Mouse (Mus musculus): ENCODE data around the gene Ugt1a5. TPM values are rescaled to one million over a fixed set of nuclear protein-coding genes. Genes with fewer than 3 reads are reported as not detected.
"Not testable (repeated sequence)": the region's sequence is repeated elsewhere in the genome, so short reads cannot be mapped to it uniquely, and the experiment has no call there.

Ugt1a5 gene
- total RNA-seq (2012; rRNA removed) (not detected in 2 replicates), polyA plus RNA-seq (2012; ENCODE audit: insufficient read depth in 1 of 2, insufficient read length in 2 of 2, low read depth in 1 of 2, low replicate concordance in 2 of 2, missing spikeins in 1 of 2) (not detected)

DNA sequence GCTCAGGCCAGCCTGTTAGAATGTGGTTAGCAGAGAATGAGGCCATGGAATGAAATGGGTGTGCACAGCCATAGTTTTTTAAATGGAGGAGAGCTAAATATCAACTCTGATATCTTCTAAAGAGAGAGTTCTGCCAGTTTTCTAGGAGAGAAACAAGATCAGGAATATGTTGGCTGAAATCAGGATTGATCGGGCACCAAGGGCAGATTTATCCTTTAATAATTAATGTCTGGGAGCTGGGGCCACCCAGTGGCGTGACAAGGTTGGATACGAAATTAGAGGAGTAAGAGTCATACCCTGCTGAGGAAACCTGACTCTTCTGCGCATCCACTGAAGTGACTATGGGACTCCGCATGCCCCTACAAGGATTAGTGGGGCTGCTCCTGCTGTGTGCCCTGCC, at the start of gene Ugt1a5:
Ugt1a5 (plus strand) TSS at position 302 of the 400 bp plus-strand sequence.
- no peaks in the 10 kb centered on the region for H3K9me3 ChIP-seq (replicated peaks; ENCODE audit: insufficient read depth, low read length)
- H3K9ac ChIP-seq (ENCODE audit: control insufficient read depth, low read depth, low read length, poor library complexity, severe bottlenecking), result no peak within 1 kb of the TSS
- no peak within 1 kb of the TSS for H3K4me3 ChIP-seq (ENCODE audit: control insufficient read depth in 1 of 2, insufficient read depth in 1 of 2, low read depth in 2 of 2, low read length in 2 of 2)
- H3K4me1 ChIP-seq (ENCODE audit: control insufficient read depth in 1 of 2, insufficient read depth in 2 of 2, low read length in 2 of 2), result no peaks in the 10 kb centered on the region
- no peaks in the 10 kb centered on the region for H3K36me3 ChIP-seq (ENCODE audit: control insufficient read depth in 1 of 2, insufficient read depth in 2 of 2, low read length in 2 of 2)
- no peaks in the 10 kb centered on the region for H3K79me2 ChIP-seq (ENCODE audit: control insufficient read depth, insufficient read depth, low read length, poor library complexity)
- TF ChIP-seq JUND (IDR thresholded peaks at IDR 0.05; ENCODE audit: low read depth, low read length) (no peak), MYC (IDR thresholded peaks at IDR 0.05; ENCODE audit: low read depth, low read length) (no peak), MAZ (IDR thresholded peaks at IDR 0.05; ENCODE audit: low read depth, low read length) (no peak), POLR2AphosphoS5 (IDR thresholded peaks at IDR 0.05; ENCODE audit: borderline replicate concordance, low read depth, low read length) (no peak), MYB (IDR thresholded peaks at IDR 0.05; ENCODE audit: low read depth, low read length) (no peak), ETS1 (IDR thresholded peaks at IDR 0.05; ENCODE audit: low read depth, low read length) (no peak), MAX (IDR thresholded peaks at IDR 0.05; ENCODE audit: low read length) (no peak)
- no peak for DNase-seq (ENCODE audit: low read depth, low spot score)
- H3K27ac ChIP-seq (ENCODE audit: control insufficient read depth, low read depth, low read length), result no peak within 1 kb of the TSS
- H3K27me3 ChIP-seq (ENCODE audit: control insufficient read depth in 1 of 2, insufficient read depth in 2 of 2, low read length in 2 of 2), result no peaks in the 10 kb centered on the region

DNA sequence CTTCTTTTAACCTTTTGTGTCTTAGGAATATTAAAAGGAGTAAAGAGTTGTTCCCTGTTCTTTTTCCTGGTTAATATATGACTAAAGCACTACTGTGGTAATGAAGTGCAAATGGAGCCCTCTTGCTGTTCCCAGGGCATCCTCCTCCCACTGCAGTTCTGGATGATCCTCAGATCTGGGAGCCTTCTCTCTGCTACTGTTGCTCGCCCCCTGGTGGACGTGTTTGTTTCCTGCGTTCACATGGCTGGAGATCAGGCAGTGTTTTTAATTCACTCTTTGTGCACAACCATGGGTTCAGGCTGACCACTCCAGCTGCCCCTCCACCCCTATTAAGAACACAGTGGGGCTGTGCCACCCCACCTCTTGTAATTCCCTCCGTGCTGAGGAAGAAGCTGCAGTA, 45.3 kb upstream of the Ugt1a5 start:
- H3K27ac ChIP-seq (ENCODE audit: control insufficient read depth, low read depth, low read length); H3K27me3 ChIP-seq (ENCODE audit: control insufficient read depth in 1 of 2, insufficient read depth in 2 of 2, low read length in 2 of 2); H3K36me3 ChIP-seq (ENCODE audit: control insufficient read depth in 1 of 2, insufficient read depth in 2 of 2, low read length in 2 of 2); H3K4me1 ChIP-seq (ENCODE audit: control insufficient read depth in 1 of 2, insufficient read depth in 2 of 2, low read length in 2 of 2); H3K4me3 ChIP-seq (ENCODE audit: control insufficient read depth in 1 of 2, insufficient read depth in 1 of 2, low read depth in 2 of 2, low read length in 2 of 2); H3K79me2 ChIP-seq (ENCODE audit: control insufficient read depth, insufficient read depth, low read length, poor library complexity); DNase-seq (ENCODE audit: low read depth, low spot score); H3K9ac ChIP-seq (ENCODE audit: control insufficient read depth, low read depth, low read length, poor library complexity, severe bottlenecking); H3K9me3 ChIP-seq (replicated peaks; ENCODE audit: insufficient read depth, low read length): not testable (repeated sequence)

DNA sequence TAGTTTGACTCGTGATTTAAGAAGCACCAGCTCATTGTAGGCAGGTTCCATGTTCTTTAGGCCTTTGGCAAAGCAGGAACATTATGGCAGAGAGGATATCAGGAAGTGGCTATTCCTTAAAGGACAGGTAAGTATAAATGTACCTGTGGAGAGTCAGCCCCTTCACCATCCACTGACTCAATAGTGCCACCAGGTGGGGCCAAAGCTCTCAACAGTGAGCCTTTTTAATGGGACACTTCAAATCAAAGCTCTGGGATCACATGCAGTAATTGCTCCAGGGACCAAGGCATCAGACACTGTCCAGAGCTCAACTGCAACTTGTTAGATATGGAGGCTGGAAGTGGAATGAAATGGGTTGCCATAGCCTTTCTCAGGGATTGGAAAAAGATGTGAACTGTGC, 44.3 kb upstream of the Ugt1a5 start:
- H3K79me2 ChIP-seq (ENCODE audit: control insufficient read depth, insufficient read depth, low read length, poor library complexity); DNase-seq (ENCODE audit: low read depth, low spot score); H3K9me3 ChIP-seq (replicated peaks; ENCODE audit: insufficient read depth, low read length); H3K27ac ChIP-seq (ENCODE audit: control insufficient read depth, low read depth, low read length); H3K4me1 ChIP-seq (ENCODE audit: control insufficient read depth in 1 of 2, insufficient read depth in 2 of 2, low read length in 2 of 2); H3K9ac ChIP-seq (ENCODE audit: control insufficient read depth, low read depth, low read length, poor library complexity, severe bottlenecking); H3K27me3 ChIP-seq (ENCODE audit: control insufficient read depth in 1 of 2, insufficient read depth in 2 of 2, low read length in 2 of 2); H3K4me3 ChIP-seq (ENCODE audit: control insufficient read depth in 1 of 2, insufficient read depth in 1 of 2, low read depth in 2 of 2, low read length in 2 of 2); H3K36me3 ChIP-seq (ENCODE audit: control insufficient read depth in 1 of 2, insufficient read depth in 2 of 2, low read length in 2 of 2): not testable (repeated sequence)
- TF ChIP-seq SMC3 (IDR thresholded peaks at IDR 0.05; ENCODE audit: low read depth, low read length) (peak; percentile 28), RAD21 (IDR thresholded peaks at IDR 0.05; ENCODE audit: low read depth, low read length) (peak; percentile 21), CTCF (IDR thresholded peaks at IDR 0.05 in 2 of 3, conservative IDR thresholded peaks at IDR 0.05 in 1 of 3; ENCODE audit: control insufficient read depth in 1 of 3, insufficient read depth in 1 of 3, low read depth in 2 of 3, low read length in 3 of 3, poor library complexity in 1 of 3, severe bottlenecking in 1 of 3) (peak in 2 of 3 experiments; percentile 37; a peak in 4 of 6 replicates), RCOR1 (IDR thresholded peaks at IDR 0.05; ENCODE audit: low read depth, low read length) (peak; percentile 28; the same call in 1 of the 2 replicates)

DNA sequence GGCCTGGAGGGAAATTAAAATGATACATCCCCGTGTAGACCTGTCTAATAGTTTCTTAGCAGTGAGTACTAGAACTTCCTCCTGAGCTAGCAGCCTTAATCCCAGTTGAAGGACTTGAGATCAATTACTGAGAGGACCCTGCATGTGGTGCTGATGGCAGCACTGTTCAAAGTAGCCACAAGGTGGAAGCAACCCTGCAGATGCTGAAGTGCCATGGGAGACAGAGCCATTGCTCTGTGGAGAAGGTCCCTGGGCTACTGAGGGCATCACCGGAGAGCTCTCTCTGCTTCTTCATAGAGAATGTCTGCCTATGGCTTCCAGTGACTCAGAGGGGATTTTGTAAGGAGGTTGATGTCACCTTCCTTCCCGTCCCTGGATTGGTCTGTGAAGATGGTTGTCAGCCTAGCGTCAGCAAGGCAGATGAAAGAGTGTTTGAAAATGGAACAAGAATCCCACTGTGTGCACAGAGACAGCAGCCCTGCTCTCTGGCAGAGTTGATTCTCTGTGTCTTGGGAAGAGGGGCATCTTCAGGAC, 39.9 kb upstream of the Ugt1a5 start:
- not testable (repeated sequence) for H3K9me3 ChIP-seq (replicated peaks; ENCODE audit: insufficient read depth, low read length); H3K9ac ChIP-seq (ENCODE audit: control insufficient read depth, low read depth, low read length, poor library complexity, severe bottlenecking); H3K27me3 ChIP-seq (ENCODE audit: control insufficient read depth in 1 of 2, insufficient read depth in 2 of 2, low read length in 2 of 2); H3K27ac ChIP-seq (ENCODE audit: control insufficient read depth, low read depth, low read length); H3K4me3 ChIP-seq (ENCODE audit: control insufficient read depth in 1 of 2, insufficient read depth in 1 of 2, low read depth in 2 of 2, low read length in 2 of 2); H3K4me1 ChIP-seq (ENCODE audit: control insufficient read depth in 1 of 2, insufficient read depth in 2 of 2, low read length in 2 of 2); H3K36me3 ChIP-seq (ENCODE audit: control insufficient read depth in 1 of 2, insufficient read depth in 2 of 2, low read length in 2 of 2); H3K79me2 ChIP-seq (ENCODE audit: control insufficient read depth, insufficient read depth, low read length, poor library complexity); DNase-seq (ENCODE audit: low read depth, low spot score)

DNA sequence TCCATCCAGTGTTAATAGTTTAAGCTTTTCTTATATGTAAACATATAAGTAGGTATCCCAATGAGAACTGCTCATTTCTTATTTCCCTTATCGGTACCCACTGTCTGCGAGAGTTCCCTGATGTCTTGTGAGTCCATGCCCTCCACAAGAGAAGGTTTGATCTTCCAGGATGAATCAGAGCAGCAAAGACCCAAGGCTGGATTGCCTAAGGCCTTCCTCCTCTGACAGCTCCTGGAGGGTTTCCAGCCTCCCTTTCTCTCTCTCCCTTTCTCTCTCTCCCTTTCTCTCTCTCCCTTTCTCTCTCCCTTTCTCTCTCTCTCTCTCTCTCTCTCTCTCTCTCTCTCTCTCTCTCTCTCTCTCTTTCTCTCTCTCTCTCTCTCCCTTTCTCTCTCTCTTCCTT, 36.7 kb upstream of the Ugt1a5 start:
- not testable (repeated sequence) for H3K4me1 ChIP-seq (ENCODE audit: control insufficient read depth in 1 of 2, insufficient read depth in 2 of 2, low read length in 2 of 2); DNase-seq (ENCODE audit: low read depth, low spot score)

More for the DNA sequence above, 36.7 kb upstream of the Ugt1a5 start:
- H3K36me3 ChIP-seq (ENCODE audit: control insufficient read depth in 1 of 2, insufficient read depth in 2 of 2, low read length in 2 of 2); H3K4me3 ChIP-seq (ENCODE audit: control insufficient read depth in 1 of 2, insufficient read depth in 1 of 2, low read depth in 2 of 2, low read length in 2 of 2); H3K9me3 ChIP-seq (replicated peaks; ENCODE audit: insufficient read depth, low read length); H3K79me2 ChIP-seq (ENCODE audit: control insufficient read depth, insufficient read depth, low read length, poor library complexity); H3K9ac ChIP-seq (ENCODE audit: control insufficient read depth, low read depth, low read length, poor library complexity, severe bottlenecking); H3K27me3 ChIP-seq (ENCODE audit: control insufficient read depth in 1 of 2, insufficient read depth in 2 of 2, low read length in 2 of 2); H3K27ac ChIP-seq (ENCODE audit: control insufficient read depth, low read depth, low read length): not testable (repeated sequence)
